Mouse (Mus musculus) liver, postnatal 0 days (tissue): ENCODE data around the gene Jmjd4.

Experiments
- CTCF ChIP-seq: sonication (generic); IDR thresholded peaks from 2 replicates; pipeline ENCODE4 v1.5.1; 2016; ENCODE audit warnings: antibody characterized with exemption, low read depth
- EP300 ChIP-seq: IDR thresholded peaks from 2 replicates; pipeline ENCODE4 v1.6.1; 2016; ENCODE audit warnings: antibody characterized with exemption, low read depth, mild to moderate bottlenecking

DNA sequence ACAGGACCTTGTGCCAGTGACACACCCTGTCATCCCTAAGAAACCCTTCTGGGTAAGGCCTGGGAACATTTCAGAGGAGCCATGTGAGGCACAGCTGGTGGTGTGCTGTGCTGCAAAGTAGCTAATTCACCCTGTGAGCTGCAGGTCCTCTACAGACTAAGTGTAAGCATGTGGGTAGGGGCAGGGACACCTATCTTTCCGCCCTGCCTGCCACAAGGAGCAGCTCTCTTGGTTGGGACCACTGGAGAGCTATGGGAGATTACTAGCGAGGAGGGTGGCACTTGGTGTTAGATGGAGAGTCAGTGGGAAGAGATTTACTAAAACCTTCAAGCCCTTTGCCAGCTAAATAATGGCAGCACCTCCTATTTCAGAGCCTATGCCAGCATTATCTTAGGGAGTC is 7.0 kb downstream of the Jmjd4 start:
- TF ChIP-seq CTCF (no peak), EP300 (no peak)
